Mouse (Mus musculus): ENCODE measurements around the gene Tm4sf4.

Tm4sf4 gene

DNA sequence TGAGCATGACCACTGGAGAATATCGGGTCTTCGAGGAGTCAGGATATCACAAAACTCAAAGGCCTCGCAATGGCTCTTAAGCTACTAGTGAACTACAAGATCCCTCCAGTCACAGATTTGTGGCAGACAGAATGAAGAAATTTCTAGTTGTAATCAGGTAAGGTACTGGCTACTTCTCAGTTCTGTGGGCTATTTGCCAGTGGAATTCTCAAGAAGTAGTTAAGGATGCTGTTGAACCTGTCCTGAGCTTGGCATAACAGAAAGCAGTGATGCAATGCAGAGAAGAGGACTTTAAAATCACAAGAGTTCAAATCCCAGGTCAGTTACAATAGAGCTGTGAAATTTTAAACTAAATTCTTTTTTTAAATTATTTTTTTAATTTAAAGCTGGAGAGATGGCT is 44.2 kb downstream of the Tm4sf4 start:
- in situ Hi-C loops (cut with MboI; ENCODE audit: low pct_unique_long_range_greater_than_20kb in 1 of 2, low sequenced_read_pairs in 2 of 2, unreplicated experiment in 1 of 2): loop anchor here (5.0 to 25.0 kb wide), 3 partner anchors 155 to 368 kb away; partner anchors contain the start of gene Pfn2 (in 1 of the 2)

DNA sequence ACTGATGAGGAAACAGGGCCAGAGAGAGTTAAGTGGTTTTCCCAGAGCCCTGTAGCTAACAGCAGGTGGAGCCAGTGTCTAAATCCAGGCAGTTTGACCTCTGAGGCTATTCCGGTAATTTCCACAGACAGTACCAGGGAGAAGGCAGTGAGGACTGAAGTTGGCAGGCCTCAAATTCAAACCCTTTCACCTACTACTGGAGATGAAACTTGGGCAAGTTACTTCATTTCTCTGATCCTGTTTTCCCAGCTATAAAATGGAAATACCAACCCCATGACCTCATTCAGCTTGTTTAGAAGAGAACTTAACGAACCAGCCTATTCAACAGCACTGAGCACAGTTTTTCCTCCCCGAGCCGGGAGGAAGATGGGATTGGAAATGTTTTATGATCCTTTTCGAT is 45.2 kb downstream of the Tm4sf4 start:
- in situ Hi-C loops (cut with MboI; ENCODE audit: low pct_unique_long_range_greater_than_20kb in 1 of 2, low sequenced_read_pairs in 2 of 2, unreplicated experiment in 1 of 2): loop anchor here in 1 of 2 experiments (25.0 kb wide), 1 partner anchor 367 kb away; the partner anchor contains the start of gene Pfn2

GRCm38 (mm10) chr3:57470981-57471601 is 46.0 kb downstream of the Tm4sf4 start:
- in situ Hi-C loops (cut with MboI; ENCODE audit: low pct_unique_long_range_greater_than_20kb in 1 of 2, low sequenced_read_pairs in 2 of 2, unreplicated experiment in 1 of 2): loop anchor here in 1 of 2 experiments (25.0 kb wide), 1 partner anchor 366 kb away; the partner anchor contains the start of gene Pfn2

- in situ Hi-C loops (cut with MboI; ENCODE audit: low pct_unique_long_range_greater_than_20kb in 1 of 2, low sequenced_read_pairs in 2 of 2, unreplicated experiment in 1 of 2): loop anchor here in 1 of 2 experiments (25.0 kb wide), 1 partner anchor 365 kb away; the partner anchor contains the start of gene Pfn2
Measured at GRCm38 (mm10) chr3:57472407-57472806, 47.3 kb downstream of the Tm4sf4 start.

DNA sequence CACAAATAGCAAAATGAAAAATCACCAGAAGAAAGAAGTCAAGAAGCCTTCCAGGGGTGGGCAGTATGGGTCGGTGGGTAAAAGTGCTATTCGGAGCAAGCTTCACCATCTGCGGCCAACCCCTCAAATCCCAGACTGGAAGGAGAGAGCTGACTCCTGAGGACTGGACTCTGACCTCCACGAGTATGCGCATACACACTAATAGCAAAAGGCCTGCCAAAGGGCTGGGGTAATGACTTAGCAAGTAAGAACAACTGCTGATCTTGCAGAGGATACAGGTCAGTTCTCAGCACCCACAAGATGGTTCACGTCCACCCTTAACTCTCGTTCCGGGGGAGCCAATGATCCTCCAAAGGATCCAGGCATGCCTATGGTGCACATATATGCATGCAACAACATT is 49.3 kb downstream of the Tm4sf4 start:
- in situ Hi-C loops (cut with MboI; ENCODE audit: low pct_unique_long_range_greater_than_20kb in 1 of 2, low sequenced_read_pairs in 2 of 2, unreplicated experiment in 1 of 2): loop anchor here in 1 of 2 experiments (25.0 kb wide), 1 partner anchor 363 kb away; the partner anchor contains the start of gene Pfn2

- in situ Hi-C loops (cut with MboI; ENCODE audit: low pct_unique_long_range_greater_than_20kb in 1 of 2, low sequenced_read_pairs in 2 of 2, unreplicated experiment in 1 of 2): no loop called here
Measured at GRCm38 (mm10) chr3:57480640-57481039, 55.5 kb downstream of the Tm4sf4 start.

DNA sequence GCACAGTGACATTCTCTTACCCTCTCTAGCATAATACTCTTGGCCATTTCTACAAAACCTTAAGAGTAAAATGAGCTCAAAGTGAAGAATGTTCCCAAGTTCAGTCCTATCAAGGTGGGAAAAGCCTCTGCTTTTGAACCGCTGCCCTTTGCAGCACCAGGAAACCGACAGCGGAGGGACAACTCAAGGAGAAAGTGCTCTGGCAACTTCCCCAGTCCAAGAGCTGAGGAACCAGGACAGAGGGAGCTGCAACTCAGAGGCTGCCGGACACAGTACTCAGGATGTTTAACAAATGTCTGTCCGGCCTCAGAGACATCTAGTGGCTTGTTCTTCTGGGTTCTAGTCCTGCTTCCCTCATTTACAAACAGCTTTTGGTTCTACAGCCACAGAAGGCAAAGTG is 56.9 kb downstream of the Tm4sf4 start:
- in situ Hi-C loops (cut with MboI; ENCODE audit: low pct_unique_long_range_greater_than_20kb in 1 of 2, low sequenced_read_pairs in 2 of 2, unreplicated experiment in 1 of 2): no loop called here

- in situ Hi-C loops (cut with MboI; ENCODE audit: low pct_unique_long_range_greater_than_20kb in 1 of 2, low sequenced_read_pairs in 2 of 2, unreplicated experiment in 1 of 2): no loop called here
Measured at GRCm38 (mm10) chr3:57486068-57486467, 61.0 kb downstream of the Tm4sf4 start.

DNA sequence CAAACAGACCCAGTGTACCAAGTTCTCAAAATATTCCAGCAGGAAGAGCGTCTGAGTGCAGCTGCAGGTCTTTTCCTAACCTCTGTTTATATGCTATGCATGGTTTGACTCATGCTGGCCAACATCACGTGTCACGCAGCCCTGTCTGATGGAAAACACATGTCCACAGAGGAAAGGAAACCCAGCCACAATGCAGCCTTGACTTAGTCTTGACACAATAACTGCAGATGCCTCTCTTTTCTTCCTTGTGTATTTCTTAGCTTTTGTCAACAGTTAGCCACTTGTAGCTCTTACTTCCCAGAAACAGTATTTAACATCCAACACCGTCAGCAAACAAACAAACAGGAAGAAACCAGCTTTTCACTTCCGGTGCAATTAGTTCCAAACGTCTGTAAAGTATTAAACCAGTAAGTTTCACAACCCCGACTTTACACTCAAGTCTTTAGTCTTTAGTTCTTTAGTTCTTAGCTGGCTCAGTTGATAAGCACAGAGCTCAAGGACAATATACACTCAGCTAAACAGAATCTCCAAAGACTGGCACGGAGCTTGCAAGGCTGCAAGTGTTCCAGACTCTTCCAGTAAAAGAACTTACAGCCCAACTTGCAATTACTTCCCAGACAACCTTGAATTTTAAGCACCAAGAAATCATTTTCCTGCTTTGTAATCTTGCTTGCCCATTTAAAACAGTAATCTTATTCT is 62.5 kb downstream of the Tm4sf4 start:
- in situ Hi-C loops (cut with MboI; ENCODE audit: low pct_unique_long_range_greater_than_20kb in 1 of 2, low sequenced_read_pairs in 2 of 2, unreplicated experiment in 1 of 2): no loop called here

All from mouse embryonic stem cell (cell line).